Mouse (Mus musculus) lung, embryonic 14.5 days (tissue): ENCODE data around the gene Dnajb11. TPM values are rescaled to one million over a fixed set of nuclear protein-coding genes. Genes with fewer than 3 reads are reported as not detected.

ENCODE experiments used
- ATAC-seq: fragments of 200-750 bp; cut with Nextera tagmentation; 2 replicates; pipeline ENCODE4 v1.8.0; 2017; ENCODE audit warnings: mild to moderate bottlenecking, moderate TSS enrichment, moderate library complexity; ENCODE audit not compliant: insufficient read depth
- DNase-seq: peaks from one replicate; pipeline ENCODE4 v3.0.0-alpha.2; 2015
- H3K27ac ChIP-seq: fragments of 300-500 bp; sonication (generic); 2 replicates; pipeline ENCODE4 v1.5.1; 2014; ENCODE audit warnings: low read depth, mild to moderate bottlenecking, moderate library complexity
- H3K27me3 ChIP-seq: fragments of 300-500 bp; sonication (generic); 2 replicates; pipeline ENCODE4 v1.6.1; 2014; ENCODE audit warnings: low read length, control low read depth; ENCODE audit not compliant: insufficient read depth
- H3K36me3 ChIP-seq: fragments of 300-500 bp; sonication (generic); 2 replicates; pipeline ENCODE4 v1.6.1; 2014; ENCODE audit warnings: control low read depth; ENCODE audit not compliant: insufficient read depth
- H3K4me1 ChIP-seq: fragments of 300-500 bp; sonication (generic); 2 replicates; pipeline ENCODE4 v1.6.1; 2014; ENCODE audit warnings: antibody characterized with exemption, control low read depth; ENCODE audit not compliant: insufficient read depth
- H3K4me2 ChIP-seq: fragments of 300-500 bp; sonication (generic); 2 replicates; pipeline ENCODE4 v1.6.1; 2014; ENCODE audit warnings: mild to moderate bottlenecking
- H3K4me3 ChIP-seq: fragments of 300-500 bp; sonication (generic); 2 replicates; pipeline ENCODE4 v1.5.1; 2014; ENCODE audit warnings: low read depth, low read length
- H3K9ac ChIP-seq: fragments of 300-500 bp; sonication (generic); 2 replicates; pipeline ENCODE4 v1.6.1; 2014
- H3K9me3 ChIP-seq: fragments of 300-500 bp; sonication (generic); 2 replicates; pipeline ENCODE4 v1.6.1; 2016; ENCODE audit warnings: low read depth, low read length, control low read depth
- CTCF ChIP-seq: IDR thresholded peaks from 2 replicates; pipeline ENCODE4 v1.5.1; 2016; ENCODE audit warnings: antibody characterized with exemption, low read depth
- WGBS: fragments of 180-500 bp; shearing (Covaris S2); extraction: QIAGEN DNeasy Blood & Tissue Kit; methylation state at CpG from one replicate; pipeline ENCODE4 v1.1.7; 2014; 5-methylcytosine and 5-hydroxymethylcytosine counted together
- polyA plus RNA-seq: library from polyadenylated mRNA; unstranded; fragments of >200 nt; fragmentation: Nextera tagmentation; extraction: Ambion mirVana; gene quantifications from 2 replicates; pipeline ENCODE4 v1.2.1, GENCODE M21; 2014

The Dnajb11 gene
- polyA plus RNA-seq, 1 experiment from 2014 or later, result 96.9 TPM

DNA sequence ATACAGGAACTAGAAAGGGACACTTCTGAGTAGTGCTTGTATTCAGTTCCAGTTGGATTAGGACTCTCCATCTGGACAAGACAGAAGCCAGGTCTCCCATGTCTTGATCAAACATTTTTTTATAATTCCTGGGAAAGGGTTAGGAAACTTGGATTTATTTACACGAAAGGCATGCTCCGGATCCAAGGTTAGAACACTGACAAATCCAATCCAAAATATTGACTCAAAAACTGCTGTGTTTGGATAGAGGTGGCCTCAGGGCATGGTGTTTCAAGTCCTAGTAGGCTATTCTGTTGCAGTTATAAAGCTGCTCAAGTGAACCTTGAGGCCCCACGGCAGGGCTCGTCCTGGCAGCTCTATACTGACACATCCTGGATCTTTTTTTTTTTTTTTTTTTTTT, 64.8 kb downstream of the Dnajb11 start:
- WGBS, result 71% methylated on average over 4 of the region's 4 CpGs
- Histone ChIP-seq H3K9me3 (no peaks in the 10 kb centered on the region), H3K9ac (no peak overlapping the region), H3K4me1 (no peaks in the 10 kb centered on the region), H3K36me3 (no peaks in the 10 kb centered on the region), H3K27ac (no peak overlapping the region), H3K4me2 (no peak overlapping the region), H3K4me3 (no peak overlapping the region), H3K27me3 (no peaks in the 10 kb centered on the region)
- ATAC-seq, result no peak
- TF ChIP-seq CTCF, result no peak
- no peak for DNase-seq

Other genes starting within 250 kb of the Dnajb11 start
- 0.49 and 0.83 TPM in 2 replicates for gene Dgkg, start 200.6 kb upstream of the Dnajb11 start, polyA plus RNA-seq
- gene Crygs, start 46.3 kb upstream of the Dnajb11 start, polyA plus RNA-seq, result not detected in 2 replicates
- 31.2 and 33.6 TPM in 2 replicates for gene Tbccd1, start 176 bp upstream of the Dnajb11 start, polyA plus RNA-seq
- gene Ahsg, start 33.4 kb downstream of the Dnajb11 start, polyA plus RNA-seq, result 0.16 and 0.28 TPM in 2 replicates
- not detected in 2 replicates for gene Fetub, start 60.5 kb downstream of the Dnajb11 start, polyA plus RNA-seq
- not detected in 2 replicates for gene Hrg, start 93.2 kb downstream of the Dnajb11 start, polyA plus RNA-seq
- not detected in 2 replicates for gene Kng2, start 171.6 kb downstream of the Dnajb11 start, polyA plus RNA-seq
- 0.22 and 0.32 TPM in 2 replicates for gene Kng1, start 200.0 kb downstream of the Dnajb11 start, polyA plus RNA-seq
- gene Eif4a2, start 249.6 kb downstream of the Dnajb11 start, polyA plus RNA-seq, result 194 and 206 TPM in 2 replicates